Mouse (Mus musculus) erythroblast, adult 5-6 weeks (primary cell): ENCODE results near the gene Ipo13. TPM values are rescaled to one million over a fixed set of nuclear protein-coding genes. Genes with fewer than 3 reads are reported as not detected.

Experiments
- ATAC-seq: replicated peaks from 2 replicates; pipeline ENCODE4 v1.8.0; 2016; ENCODE audit warnings: moderate number of reproducible peaks, mild to moderate bottlenecking, moderate TSS enrichment, inconsistent platforms; ENCODE audit not compliant: poor library complexity, low FRiP score, severe bottlenecking
- total RNA-seq, 2 experiments: library from RNA; stranded (forward) in 1 of 2; stranded (reverse) in 1 of 2; fragments of 150-400 nt in 1 of 2; fragments of 200-764, 138-1000 nt in 1 of 2; gene quantifications; 2 replicates each; pipeline versions ENCODE4 v1.2.3 to v1.2.4; 2015 to 2017; ENCODE audit warnings: low replicate concordance in 2 of 2

Gene Ipo13
- 8.5 and 14.2 TPM in 2 replicates for total RNA-seq (2015; ENCODE audit: low replicate concordance)
- total RNA-seq (2017; ENCODE audit: low replicate concordance) = 3.2 and 4.0 TPM in 2 replicates

DNA sequence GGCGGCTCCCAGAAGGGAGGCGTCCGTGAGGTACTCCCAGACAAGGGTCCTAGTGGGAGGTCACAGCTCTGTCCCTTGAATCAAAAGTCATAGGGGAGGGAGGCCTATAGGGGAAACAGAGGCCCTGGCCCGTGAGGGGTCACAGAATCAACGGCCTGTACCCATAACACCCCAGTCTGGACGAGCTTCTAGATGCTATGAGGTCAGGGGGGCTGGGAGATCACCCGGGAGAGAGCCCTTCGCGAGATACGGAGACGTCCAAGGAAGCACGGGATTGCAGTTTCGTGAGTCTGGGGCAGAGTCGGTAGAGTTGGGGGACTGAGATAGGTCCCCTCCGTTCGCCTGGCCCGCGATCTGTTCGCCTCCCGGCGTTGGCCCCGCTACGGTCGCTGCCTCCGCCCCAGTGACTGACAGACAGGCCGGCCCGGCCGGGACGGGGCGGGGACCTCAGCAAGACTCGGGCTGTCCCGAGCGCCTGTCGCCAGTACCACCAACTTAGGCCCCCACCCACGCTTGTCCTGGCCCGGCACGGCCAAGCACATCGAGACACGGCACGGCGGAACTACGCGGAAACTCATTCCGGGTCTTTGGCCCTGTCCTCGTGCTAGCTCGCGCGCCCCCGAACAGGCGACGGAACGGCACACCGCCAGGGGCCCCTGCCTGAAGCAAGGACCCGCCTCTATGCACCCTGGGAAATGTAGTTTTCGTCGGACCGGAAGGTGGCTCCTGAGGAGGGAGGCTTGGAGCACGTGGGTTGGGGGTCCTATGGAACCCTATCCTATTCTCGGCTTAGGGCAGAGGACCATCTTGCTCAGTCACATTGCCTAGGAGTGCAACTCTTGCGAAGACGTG lies at the start of gene Ipo13:
Gene Ipo13 (minus strand): TSS at position 409 of the 852 bp plus-strand sequence.
- ATAC-seq = peak; percentile 93

DNA sequence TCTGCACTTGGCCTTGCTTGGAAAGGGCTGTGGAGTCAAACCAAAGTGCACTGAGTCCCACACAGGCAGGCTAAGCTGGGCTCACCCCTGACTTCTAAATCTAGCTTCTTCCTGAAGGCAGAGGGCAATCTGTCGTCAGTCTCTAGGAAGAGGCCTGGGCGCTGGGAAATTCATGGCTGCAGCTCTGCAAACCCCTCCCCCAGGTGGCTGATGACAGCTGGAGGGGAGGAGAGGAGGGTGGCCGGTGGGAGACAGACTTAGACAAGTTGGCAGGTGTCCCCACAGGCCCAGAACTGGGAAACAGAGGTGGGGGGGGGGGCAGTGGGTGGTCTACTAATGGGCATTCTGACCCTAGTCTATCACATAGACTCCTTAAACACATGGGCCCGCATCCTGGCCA lies 42.7 kb upstream of the Ipo13 start:
- ATAC-seq = no peak

GRCm38 (mm10) chr4:117947493-117947892 lies 32.7 kb upstream of the Ipo13 start:
- ATAC-seq = no peak

- ATAC-seq = 0 out of 2 replicates have a peak, but pooled peaks have one; percentile 19
Observed at GRCm38 (mm10) chr4:117946639-117947305, 32.0 kb upstream of the Ipo13 start.

- no peak for ATAC-seq
Observed at GRCm38 (mm10) chr4:117943317-117943716, 28.5 kb upstream of the Ipo13 start.

DNA sequence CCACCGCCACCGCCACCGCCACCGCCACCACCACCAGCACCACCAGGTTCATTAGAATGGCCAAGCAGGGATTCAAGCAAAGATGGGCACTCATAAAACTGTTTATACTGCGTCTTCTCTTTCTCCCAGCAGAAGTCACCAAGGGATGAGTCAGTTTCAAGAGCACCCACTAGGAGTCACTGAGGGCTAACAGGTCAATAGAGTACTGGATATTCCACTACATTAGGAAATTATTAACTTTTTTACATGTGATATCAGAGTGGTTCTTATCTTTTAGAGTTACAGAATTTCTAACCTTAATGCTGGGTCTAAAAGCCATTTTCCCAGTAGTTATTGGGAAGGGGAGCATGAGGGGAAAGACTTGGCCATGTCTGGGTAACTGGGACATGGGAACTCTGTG lies 22.2 kb upstream of the Ipo13 start:
- ATAC-seq = no peak

GRCm38 (mm10) chr4:117934081-117934480 lies 19.3 kb upstream of the Ipo13 start:
- ATAC-seq = no peak

DNA sequence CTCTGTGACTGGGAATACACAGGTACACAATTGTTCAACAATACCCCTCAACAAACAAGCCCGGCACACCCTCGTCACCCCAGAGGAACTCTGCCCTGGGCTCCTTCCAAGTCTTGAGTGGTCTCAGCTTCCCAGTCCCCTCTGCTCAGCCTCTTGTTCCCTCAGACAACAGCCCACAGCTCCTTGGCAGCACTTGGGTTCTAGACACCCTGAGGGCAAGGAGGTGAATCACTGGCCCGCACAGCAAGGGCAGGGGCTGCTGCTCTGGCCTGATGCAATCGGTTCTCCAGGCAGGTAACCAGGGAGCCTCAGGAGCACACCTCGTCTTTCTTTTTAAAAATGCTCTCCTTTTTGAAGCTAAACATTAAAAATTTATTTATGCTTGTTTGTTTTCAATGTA lies 18.4 kb upstream of the Ipo13 start:
- no peak for ATAC-seq

DNA sequence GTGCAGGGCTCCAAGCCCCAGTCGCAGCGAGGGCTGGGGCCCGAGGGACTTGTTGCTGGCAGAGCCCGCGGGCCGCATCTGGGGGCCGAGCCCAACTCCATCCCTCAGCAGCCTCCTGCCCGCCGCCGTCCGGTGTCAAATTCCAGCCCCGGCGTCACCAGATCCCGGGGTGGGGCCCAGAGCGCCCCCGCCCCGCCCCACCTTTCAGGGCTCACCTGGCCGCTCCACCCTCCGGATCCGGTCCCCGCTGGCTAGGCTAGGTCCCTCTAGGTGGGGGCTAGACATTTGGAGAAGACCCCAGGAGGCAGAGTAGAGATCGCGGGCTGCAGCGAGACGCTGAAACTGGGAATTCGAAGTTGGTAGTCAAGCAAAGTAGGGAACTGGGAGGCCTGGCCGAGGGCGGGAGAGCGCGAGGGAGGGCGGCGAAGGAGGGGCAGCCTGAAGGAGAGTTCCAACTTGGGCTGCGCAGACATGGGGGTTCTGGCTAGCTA lies 14.6 kb upstream of the Ipo13 start, which contains the start of gene Artn:
Gene Artn (minus strand): TSS at position 373 of the 491 bp plus-strand sequence.
- peak; percentile 7 for ATAC-seq

GRCm38 (mm10) chr4:117928699-117929241 lies 14.0 kb upstream of the Ipo13 start:
- peak; percentile 85 for ATAC-seq

DNA sequence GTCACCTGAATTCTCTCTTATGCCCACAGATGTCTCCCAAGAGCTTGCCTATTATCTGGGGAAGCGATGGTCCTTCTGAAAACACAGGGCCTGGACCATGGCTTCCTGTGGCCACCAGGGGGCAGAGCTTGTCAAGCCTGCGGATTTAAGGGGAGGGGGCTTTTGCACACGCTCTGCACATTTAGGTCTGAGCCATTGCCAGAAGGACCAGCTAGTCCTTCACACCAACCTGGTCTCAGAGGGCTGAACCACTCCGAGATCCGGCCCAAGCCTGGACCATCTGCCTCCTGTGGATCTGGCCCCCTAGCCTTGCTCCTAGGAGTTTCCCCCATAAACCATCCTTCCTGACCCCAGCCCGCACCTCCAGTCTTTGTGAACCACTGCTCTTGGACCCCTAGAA lies 13.4 kb upstream of the Ipo13 start:
- peak; percentile 51 for ATAC-seq

DNA sequence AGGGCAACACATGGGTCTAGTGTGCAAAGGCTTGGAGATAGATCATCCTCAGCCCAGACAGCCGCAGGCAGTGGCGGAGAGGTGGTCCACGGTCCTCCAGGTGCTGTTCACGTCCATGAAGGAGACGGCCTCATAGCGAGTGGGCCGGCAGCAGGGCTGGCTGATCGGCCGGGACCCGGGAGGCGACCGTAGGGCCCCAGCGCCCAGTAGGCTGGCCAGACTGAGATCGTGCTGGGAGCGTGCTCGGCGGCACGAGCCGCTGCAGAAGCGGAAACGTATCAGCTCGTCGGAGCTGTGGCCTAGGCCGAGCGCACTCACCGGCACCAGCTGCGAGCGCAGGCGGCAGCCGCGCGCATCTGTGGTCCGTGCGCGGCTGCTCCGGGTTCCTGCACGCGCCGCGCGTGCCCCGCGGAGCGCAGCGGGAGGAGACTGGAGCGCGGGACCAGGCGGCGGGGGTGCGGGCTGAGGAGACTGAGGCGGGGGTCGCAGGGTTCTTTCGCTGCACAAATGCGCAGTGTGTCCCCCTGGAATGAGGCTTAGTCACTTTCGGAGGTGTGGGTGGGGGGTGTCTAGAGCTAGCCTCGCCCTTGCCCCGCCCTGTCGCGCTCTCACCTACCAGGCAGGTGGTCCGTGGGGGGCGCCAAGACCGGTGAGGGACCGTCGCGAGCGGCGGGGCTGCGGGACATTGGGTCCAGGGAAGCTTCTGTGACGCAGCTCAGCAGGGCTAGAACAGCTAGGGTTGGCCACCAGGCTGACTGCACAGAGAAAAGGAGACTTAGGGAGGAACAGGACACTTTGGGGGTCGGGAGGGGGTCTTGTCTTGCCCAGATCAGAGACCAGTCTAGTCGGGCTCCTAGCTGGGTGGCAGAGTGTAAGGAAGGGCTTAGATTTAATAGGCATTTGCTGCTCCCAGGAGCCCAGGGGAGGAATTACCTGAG lies 12.0 kb upstream of the Ipo13 start:
- ATAC-seq = no peak

DNA sequence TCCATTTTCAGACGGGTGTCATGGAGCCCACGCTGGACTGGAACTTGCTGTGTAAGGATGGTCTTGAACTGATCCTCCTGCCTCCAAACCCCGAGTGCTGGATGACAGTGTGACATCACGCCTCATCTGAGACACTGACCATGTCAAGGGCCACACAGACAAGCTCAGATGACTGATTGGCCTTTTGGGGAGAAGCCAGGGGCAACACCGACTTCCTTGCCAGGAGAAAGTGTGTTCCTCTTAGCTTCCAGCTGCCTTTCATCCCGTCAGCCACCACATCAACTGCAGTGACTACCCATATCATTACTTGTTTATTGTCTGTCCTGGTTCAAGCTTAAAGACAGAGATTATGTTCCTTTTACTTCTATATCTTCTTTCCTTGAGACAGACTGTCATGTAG lies 10.1 kb upstream of the Ipo13 start:
- ATAC-seq = no peak

DNA sequence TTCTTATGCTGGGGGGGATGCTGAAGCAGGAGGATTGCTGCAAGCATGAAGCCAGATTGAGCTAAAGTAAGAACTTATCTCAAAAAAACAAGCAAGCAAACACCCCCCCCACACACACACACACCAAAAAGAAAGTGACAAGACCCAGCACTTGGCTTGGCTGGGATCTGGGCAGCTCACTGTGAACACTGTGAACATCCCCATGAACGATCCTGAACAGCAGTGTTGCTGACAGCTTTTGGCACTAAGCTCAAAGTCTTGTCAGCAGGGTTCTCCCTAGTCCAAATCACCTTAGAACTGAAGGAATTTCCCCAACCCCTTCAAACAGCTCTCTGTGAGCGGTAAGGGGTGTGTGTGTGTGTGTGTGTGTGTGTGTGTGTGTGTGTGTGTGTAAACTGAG lies 8.7 kb upstream of the Ipo13 start:
- ATAC-seq = no peak

GRCm38 (mm10) chr4:117921358-117921757 lies 6.6 kb upstream of the Ipo13 start:
- ATAC-seq = no peak

DNA sequence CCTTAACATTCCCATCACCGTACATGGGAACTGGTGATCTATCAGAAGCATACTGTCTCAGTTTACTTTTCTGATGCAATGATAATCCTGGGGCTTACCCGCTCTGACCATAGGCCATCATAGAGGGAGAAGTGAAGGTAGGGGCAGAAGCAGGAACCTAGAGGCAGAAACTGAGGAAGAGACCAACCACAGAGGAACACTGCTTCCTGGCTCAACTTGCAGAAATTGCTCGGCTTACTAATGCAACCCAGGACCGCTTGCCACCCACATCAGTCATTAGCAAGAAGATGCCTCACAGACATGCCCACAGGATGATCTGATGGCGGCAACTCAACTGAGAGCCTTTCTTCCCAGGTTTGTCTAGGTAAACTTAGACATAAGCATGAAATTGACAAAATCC lies 4.0 kb upstream of the Ipo13 start:
- ATAC-seq = no peak

- no peak for ATAC-seq
Observed at GRCm38 (mm10) chr4:117918261-117918660, 3.5 kb upstream of the Ipo13 start.

DNA sequence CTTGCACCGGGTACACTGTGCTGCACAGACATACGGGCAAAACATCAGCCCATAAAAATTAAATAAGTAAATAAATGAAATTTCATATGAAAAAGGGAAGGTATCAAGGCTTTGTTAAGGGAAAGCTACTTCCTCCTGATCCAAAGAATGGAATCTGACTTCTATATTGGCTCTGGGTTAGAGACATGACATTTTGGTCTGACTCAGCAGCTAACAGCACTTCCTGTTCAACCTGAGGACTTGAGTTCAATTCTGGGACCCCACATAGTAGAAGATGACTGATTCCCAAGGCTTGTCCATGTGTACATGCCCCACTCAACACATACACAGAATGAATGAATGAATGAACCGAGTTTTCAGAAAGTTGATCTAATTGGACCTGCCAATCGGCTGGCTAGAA lies 3.0 kb upstream of the Ipo13 start:
- no peak for ATAC-seq

- ATAC-seq = no peak
Observed at GRCm38 (mm10) chr4:117917402-117917801, 2.6 kb upstream of the Ipo13 start.
